Mouse (Mus musculus) liver, embryonic 11.5 days (tissue): ENCODE data around the gene Shd. TPM values are rescaled to one million over a fixed set of nuclear protein-coding genes. Genes with fewer than 3 reads are reported as not detected.

Source experiments
- ATAC-seq: fragments of 200-750 bp; cut with Nextera tagmentation; replicated peaks from 2 replicates; pipeline ENCODE4 v1.8.0; 2017; ENCODE audit warnings: moderate number of reproducible peaks, mild to moderate bottlenecking, moderate TSS enrichment, moderate library complexity; ENCODE audit not compliant: low FRiP score
- DNase-seq: peaks from one replicate; pipeline ENCODE4 v3.0.0-alpha.2; 2017; ENCODE audit warnings: low spot score
- H3K27ac ChIP-seq: fragments of 300-500 bp; sonication (generic); 2 replicates; pipeline ENCODE4 v1.5.1; 2014; ENCODE audit warnings: mild to moderate bottlenecking, low read depth, low read length, control low read depth
- H3K27me3 ChIP-seq: fragments of 300-500 bp; sonication (generic); replicated peaks from 2 replicates; pipeline ENCODE4 v1.6.1; 2014; ENCODE audit warnings: low read length, mixed read lengths; ENCODE audit not compliant: control insufficient read depth, insufficient read depth
- H3K36me3 ChIP-seq: fragments of 300-500 bp; sonication (generic); 2 replicates; pipeline ENCODE4 v1.6.1; 2014; ENCODE audit warnings: mild to moderate bottlenecking, low read length, moderate library complexity, mixed read lengths; ENCODE audit not compliant: control insufficient read depth, insufficient read depth
- H3K4me1 ChIP-seq: fragments of 300-500 bp; sonication (generic); replicated peaks from 2 replicates; pipeline ENCODE4 v1.6.1; 2014; ENCODE audit warnings: low read length, mixed read lengths; ENCODE audit not compliant: control insufficient read depth, insufficient read depth
- H3K4me2 ChIP-seq: fragments of 300-500 bp; sonication (generic); 2 replicates; pipeline ENCODE4 v1.6.1; 2014; ENCODE audit warnings: mild to moderate bottlenecking, control low read depth, moderate library complexity
- H3K4me3 ChIP-seq: fragments of 300-500 bp; sonication (generic); 2 replicates; pipeline ENCODE4 v1.5.1; 2014; ENCODE audit warnings: low read depth, low read length, control low read depth
- H3K9ac ChIP-seq: fragments of 300-500 bp; sonication (generic); 2 replicates; pipeline ENCODE4 v1.6.1; 2014; ENCODE audit warnings: low read depth, low read length, control low read depth
- H3K9me3 ChIP-seq: fragments of 300-500 bp; sonication (generic); 2 replicates; pipeline ENCODE4 v1.6.1; 2016; ENCODE audit warnings: low read length, inconsistent platforms, mixed read lengths; ENCODE audit not compliant: control insufficient read depth
- WGBS: fragments of 180-500 bp; shearing (Covaris S2); extraction: QIAGEN DNeasy Blood & Tissue Kit; methylation state at CpG from one replicate; pipeline ENCODE4 v1.1.7; 2014; 5-methylcytosine and 5-hydroxymethylcytosine counted together
- polyA plus RNA-seq: library from polyadenylated mRNA; unstranded; fragments of >200 nt; fragmentation: Nextera tagmentation; extraction: Ambion mirVana; gene quantifications from 2 replicates; pipeline ENCODE4 v1.2.1, GENCODE M21; 2014

Shd gene
- polyA plus RNA-seq, 1 experiment from 2014 or later: 2.5 TPM

GRCm38 (mm10) chr17:55948647-55949046 lies 21.6 kb upstream of the Shd start:
- Histone ChIP-seq H3K9ac (no peak overlapping the region), H3K9me3 (no peaks in the 10 kb centered on the region), H3K4me1 (no peaks in the 10 kb centered on the region), H3K36me3 (no peaks in the 10 kb centered on the region), H3K4me2 (no peak overlapping the region), H3K27me3 (no peaks in the 10 kb centered on the region), H3K4me3 (no peak overlapping the region), H3K27ac (no peak overlapping the region)
- peak; percentile 24 for DNase-seq
- WGBS: 87% methylated on average over 4 of the region's 4 CpGs
- no peak for ATAC-seq

GRCm38 (mm10) chr17:55949400-55949799 lies 20.9 kb upstream of the Shd start, which contains the start of gene Zfp119b:
Gene Zfp119b, minus strand, starts transcription at chr17:55949500.
- DNase-seq (no peak), ATAC-seq (no peak)
- Histone ChIP-seq H3K9ac (no peak within 1 kb of the TSS), H3K4me3 (no peak within 1 kb of the TSS), H3K4me1 (no peaks in the 10 kb centered on the region), H3K27ac (no peak within 1 kb of the TSS), H3K4me2 (no peak within 1 kb of the TSS), H3K36me3 (no peaks in the 10 kb centered on the region), H3K9me3 (no peaks in the 10 kb centered on the region), H3K27me3 (no peaks in the 10 kb centered on the region; the same call in 1 of the 2 replicates)
- 76% methylated on average over 2 of the region's 2 CpGs for WGBS

- no peaks in the 10 kb centered on the region for H3K9me3 ChIP-seq
- H3K27me3 ChIP-seq: peaks cover 3% of the 10 kb centered on the region; the same call in 1 of the 2 replicates
- H3K9ac ChIP-seq: no peak overlapping the region
- H3K27ac ChIP-seq: no peak overlapping the region
- DNase-seq: peak; percentile 26
- ATAC-seq: no peak
- no peak overlapping the region for H3K4me3 ChIP-seq
- H3K4me1 ChIP-seq: no peaks in the 10 kb centered on the region
- WGBS: 70% methylated on average over 9 of the region's 9 CpGs
- no peak overlapping the region for H3K4me2 ChIP-seq
- H3K36me3 ChIP-seq: no peaks in the 10 kb centered on the region
Observed at GRCm38 (mm10) chr17:55950601-55951000, 19.7 kb upstream of the Shd start.

GRCm38 (mm10) chr17:55952041-55952440 lies 18.2 kb upstream of the Shd start:
- Histone ChIP-seq H3K27me3 (peaks cover 3% of the 10 kb centered on the region; the same call in 1 of the 2 replicates), H3K27ac (no peak overlapping the region), H3K9me3 (no peaks in the 10 kb centered on the region), H3K4me2 (no peak overlapping the region), H3K36me3 (no peaks in the 10 kb centered on the region), H3K4me3 (no peak overlapping the region), H3K9ac (no peak overlapping the region), H3K4me1 (peaks cover 8% of the 10 kb centered on the region)
- ATAC-seq (no peak), DNase-seq (no peak)

GRCm38 (mm10) chr17:55952447-55953027 lies 17.7 kb upstream of the Shd start, which contains the start of gene Ebi3:
Gene Ebi3, plus strand, starts transcription at chr17:55952640.
- Histone ChIP-seq H3K9ac (no peak within 1 kb of the TSS), H3K27ac (no peak within 1 kb of the TSS), H3K27me3 (peaks cover 3% of the 10 kb centered on the region; the same call in 1 of the 2 replicates), H3K4me2 (no peak within 1 kb of the TSS), H3K4me1 (peaks cover 10% of the 10 kb centered on the region), H3K4me3 (no peak within 1 kb of the TSS), H3K36me3 (no peaks in the 10 kb centered on the region), H3K9me3 (no peaks in the 10 kb centered on the region)
- WGBS: 58% methylated on average over 6 of the region's 6 CpGs
- DNase-seq: peak; percentile 31
- no peak for ATAC-seq

GRCm38 (mm10) chr17:55953751-55954150 lies 16.5 kb upstream of the Shd start:
- WGBS: 76% methylated on average over 6 of the region's 6 CpGs
- Histone ChIP-seq H3K4me2 (no peak overlapping the region), H3K27me3 (peaks cover 3% of the 10 kb centered on the region; the same call in 1 of the 2 replicates), H3K9me3 (no peaks in the 10 kb centered on the region), H3K9ac (no peak overlapping the region), H3K4me3 (no peak overlapping the region), H3K27ac (no peak overlapping the region), H3K4me1 (peaks cover 13% of the 10 kb centered on the region), H3K36me3 (no peaks in the 10 kb centered on the region)
- peak; percentile 27 for DNase-seq
- ATAC-seq: no peak

GRCm38 (mm10) chr17:55954229-55954628 lies 16.0 kb upstream of the Shd start:
- peak; percentile 28 for DNase-seq
- WGBS: 42% methylated on average over 16 of the region's 16 CpGs

GRCm38 (mm10) chr17:55956129-55956528 lies 14.1 kb upstream of the Shd start:
- no peaks in the 10 kb centered on the region for H3K9me3 ChIP-seq

More at GRCm38 (mm10) chr17:55954229-55954628, 16.0 kb upstream of the Shd start:
- Histone ChIP-seq H3K4me2 (no peak overlapping the region), H3K36me3 (no peaks in the 10 kb centered on the region), H3K27ac (no peak overlapping the region), H3K4me3 (no peak overlapping the region), H3K27me3 (peaks cover 3% of the 10 kb centered on the region; the same call in 1 of the 2 replicates), H3K9ac (no peak overlapping the region), H3K4me1 (peaks cover 13% of the 10 kb centered on the region), H3K9me3 (no peaks in the 10 kb centered on the region)
- no peak for ATAC-seq

GRCm38 (mm10) chr17:55956591-55956990 lies 13.7 kb upstream of the Shd start:
- Histone ChIP-seq H3K4me3 (peak overlapping the region; percentile 57), H3K36me3 (peaks cover 4% of the 10 kb centered on the region; the same call in 1 of the 2 replicates), H3K9ac (no peak overlapping the region), H3K9me3 (no peaks in the 10 kb centered on the region), H3K4me2 (peak overlapping the region; percentile 81), H3K27me3 (peaks cover 3% of the 10 kb centered on the region; the same call in 1 of the 2 replicates), H3K27ac (no peak overlapping the region), H3K4me1 (peaks cover 21% of the 10 kb centered on the region)
- 28% methylated on average over 6 of the region's 6 CpGs for WGBS
- ATAC-seq (no peak), DNase-seq (no peak)

More at GRCm38 (mm10) chr17:55956129-55956528, 14.1 kb upstream of the Shd start:
- under 1% methylated on average over 26 of the region's 26 CpGs for WGBS
- DNase-seq (peak; percentile 83), ATAC-seq (peak; percentile 24)
- H3K4me2 ChIP-seq: peak overlapping the region; percentile 81
- peak overlapping the region; percentile 60 for H3K9ac ChIP-seq
- H3K36me3 ChIP-seq: peaks cover 4% of the 10 kb centered on the region; the same call in 1 of the 2 replicates
- H3K27me3 ChIP-seq: peaks cover 3% of the 10 kb centered on the region; the same call in 1 of the 2 replicates
- H3K27ac ChIP-seq: no peak overlapping the region
- H3K4me3 ChIP-seq: peak overlapping the region; percentile 57
- peaks cover 21% of the 10 kb centered on the region for H3K4me1 ChIP-seq
